Mouse (Mus musculus) c-Kit-positive CD71-positive TER-119-negative erythroid progenitor cells, embryonic 14.5 days (primary cell): ENCODE results near the gene Loxl3.
A peak's percentile ranks its signal among the peaks of the same experiment; 100 is the strongest.

Experiments used
- DNase-seq: peaks from one replicate; pipeline ENCODE4 v3.0.0-alpha.2; 2013; ENCODE audit warnings: low read depth

The Loxl3 gene

GRCm38 (mm10) chr6:83033249-83034185, at the start of gene Loxl3, which contains the start of gene Dok1:
Gene Loxl3, plus strand, starts transcription at chr6:83034173.
Gene Dok1, minus strand, starts transcription at chr6:83033471.
- DNase-seq, result no peak

GRCm38 (mm10) chr6:82987411-82987971, 46.5 kb upstream of the Loxl3 start:
- no peak for DNase-seq

GRCm38 (mm10) chr6:82993696-82994095, 40.3 kb upstream of the Loxl3 start:
- DNase-seq, result no peak

GRCm38 (mm10) chr6:82994372-82994771, 39.6 kb upstream of the Loxl3 start:
- DNase-seq, result no peak

- peak; percentile 94 for DNase-seq
Observed at GRCm38 (mm10) chr6:82996740-82997315, 37.1 kb upstream of the Loxl3 start.

- no peak for DNase-seq
Observed at GRCm38 (mm10) chr6:82997511-82998102, 36.4 kb upstream of the Loxl3 start.

- DNase-seq, result no peak
Observed at GRCm38 (mm10) chr6:82998326-82998725, 35.6 kb upstream of the Loxl3 start.

GRCm38 (mm10) chr6:82999986-83000385, 34.0 kb upstream of the Loxl3 start:
- no peak for DNase-seq

GRCm38 (mm10) chr6:83003082-83003481, 30.9 kb upstream of the Loxl3 start:
- DNase-seq, result no peak

- DNase-seq, result no peak
Observed at GRCm38 (mm10) chr6:83003850-83004249, 30.1 kb upstream of the Loxl3 start.

GRCm38 (mm10) chr6:83004309-83004708, 29.7 kb upstream of the Loxl3 start:
- no peak for DNase-seq

- no peak for DNase-seq
Observed at GRCm38 (mm10) chr6:83004872-83005271, 29.1 kb upstream of the Loxl3 start.

GRCm38 (mm10) chr6:83005444-83006011, 28.4 kb upstream of the Loxl3 start:
- DNase-seq, result no peak

- DNase-seq, result no peak
Observed at GRCm38 (mm10) chr6:83006114-83006513, 27.9 kb upstream of the Loxl3 start.

- no peak for DNase-seq
Observed at GRCm38 (mm10) chr6:83008659-83009058, 25.3 kb upstream of the Loxl3 start.

GRCm38 (mm10) chr6:83010010-83010409, 24.0 kb upstream of the Loxl3 start:
- DNase-seq, result no peak

GRCm38 (mm10) chr6:83011255-83011654, 22.7 kb upstream of the Loxl3 start:
- no peak for DNase-seq

- no peak for DNase-seq
Observed at GRCm38 (mm10) chr6:83011756-83012155, 22.2 kb upstream of the Loxl3 start.

- no peak for DNase-seq
Observed at GRCm38 (mm10) chr6:83013444-83013843, 20.5 kb upstream of the Loxl3 start.

- DNase-seq, result peak; percentile 80
Observed at GRCm38 (mm10) chr6:83014482-83015466, 19.2 kb upstream of the Loxl3 start.

- no peak for DNase-seq
Observed at GRCm38 (mm10) chr6:83015749-83016148, 18.2 kb upstream of the Loxl3 start.
